27 mouse cellular contexts compared by ENCODE assay signal in the genomic region with DNA sequence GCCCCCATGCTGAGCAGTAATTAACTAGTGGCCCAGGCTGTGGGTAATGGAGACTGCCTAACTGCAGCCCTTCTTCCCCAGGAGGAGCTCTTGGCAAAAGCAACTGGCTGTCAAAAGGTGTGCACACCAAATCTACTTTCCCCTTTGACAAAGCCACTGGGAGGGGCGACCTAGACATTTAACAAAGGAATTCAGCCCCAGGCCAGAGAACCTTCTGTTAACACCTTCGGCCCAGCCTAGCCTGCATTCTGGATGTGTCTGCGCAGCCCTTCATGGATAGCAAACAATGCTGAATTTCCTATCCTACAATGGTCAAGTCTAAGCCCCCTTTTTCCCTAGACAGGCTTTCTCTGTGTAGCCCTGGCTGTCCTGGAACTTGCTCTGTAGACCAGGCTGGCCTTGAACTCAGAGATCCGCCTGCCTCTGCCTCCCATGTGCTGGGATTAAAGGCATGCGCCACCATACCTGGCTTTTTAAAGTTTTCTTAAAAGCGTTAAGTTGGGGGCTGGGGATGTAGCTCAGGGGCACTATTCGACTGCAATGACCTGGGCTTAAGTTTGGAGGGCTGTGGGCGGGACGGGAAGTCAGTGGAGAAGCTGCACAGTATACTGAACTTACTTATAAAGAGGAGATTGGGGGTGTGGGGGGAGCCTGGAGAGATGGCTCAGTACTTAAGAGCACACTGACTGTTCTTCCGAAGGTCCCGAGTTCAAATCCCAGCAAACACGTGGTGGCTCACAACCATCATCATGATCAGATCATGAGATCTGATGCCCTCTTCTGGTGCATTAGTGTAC.
DNase-seq lines count a peak whose midpoint lies in the region; ATAC-seq and TF ChIP-seq lines count a peak whose summit lies in the region.
"Had no signal": no experiment of that assay in that cellular context is flagged by ENCODE, and none has a peak within 500 bp of the region (broad histone marks: within the 10 kb centered on the region; RNA-seq: fewer than 3 reads in every experiment).

No protein-coding gene starts in this region.

- no peak overlapping the region for H3K9ac ChIP-seq in kidney, postnatal 0 days (ENCODE audit: low read depth, low read length)
- H3K9ac ChIP-seq in kidney, embryonic 16.5 days (replicated peaks; ENCODE audit: low read length) = no peak overlapping the region
- H3K9ac ChIP-seq in ES-E14 (ENCODE audit: insufficient read depth, low read depth, low read length, poor library complexity, severe bottlenecking) = peak overlapping the region; percentile 73
- H3K9ac ChIP-seq: embryonic facial prominence, embryonic 13.5 days; forebrain, embryonic 12.5 days; forebrain, embryonic 15.5 days; heart, embryonic 12.5 days; heart, embryonic 15.5 days; hindbrain, embryonic 14.5 days had no signal

- no peaks in the 10 kb centered on the region for H3K4me1 ChIP-seq in kidney, postnatal 0 days (replicated peaks; ENCODE audit: insufficient read depth, low read length)
- H3K4me1 ChIP-seq in kidney, embryonic 16.5 days (ENCODE audit: insufficient read depth, low read length) = no peaks in the 10 kb centered on the region
- H3K4me1 ChIP-seq in E14TG2a.4 (replicated peaks; ENCODE audit: low read depth, low read length) (peaks cover 68% of the 10 kb centered on the region), ES-E14 (ENCODE audit: control insufficient read depth in 2 of 2, insufficient read depth in 2 of 2, low read length in 2 of 2, poor library complexity in 1 of 2) (peaks cover 7 to 15% of the 10 kb centered on the region in 2 experiments; a peak in 2 of 4 replicates)
- H3K4me1 ChIP-seq: embryonic facial prominence, embryonic 13.5 days; forebrain, embryonic 12.5 days; forebrain, embryonic 15.5 days; heart, embryonic 12.5 days; heart, embryonic 15.5 days had no signal

- H3K4me2 ChIP-seq in kidney, postnatal 0 days (ENCODE audit: low read length) = no peak overlapping the region
- no peak overlapping the region for H3K4me2 ChIP-seq in kidney, embryonic 16.5 days (replicated peaks; ENCODE audit: low read depth, low read length)
- H3K4me2 ChIP-seq: embryonic facial prominence, embryonic 13.5 days; forebrain, embryonic 12.5 days; forebrain, embryonic 15.5 days; heart, embryonic 12.5 days; heart, embryonic 15.5 days; hindbrain, embryonic 14.5 days had no signal

- H3K9me3 ChIP-seq in kidney, postnatal 0 days (replicated peaks; ENCODE audit: low read length) = no peaks in the 10 kb centered on the region
- 0 out of 2 replicates have a peak, but pooled peaks cover 2% of the 10 kb centered on the region for H3K9me3 ChIP-seq in kidney, embryonic 16.5 days (ENCODE audit: low read length)
- no peaks in the 10 kb centered on the region for H3K9me3 ChIP-seq in E14TG2a.4 (ENCODE audit: low read length)
- no peaks in the 10 kb centered on the region for H3K9me3 ChIP-seq in ES-E14 (ENCODE audit: control insufficient read depth, insufficient read depth, low read depth, low read length)
- H3K9me3 ChIP-seq: embryonic facial prominence, embryonic 10.5 days; embryonic facial prominence, embryonic 13.5 days; forebrain, embryonic 12.5 days; forebrain, embryonic 15.5 days; heart, embryonic 12.5 days; heart, embryonic 15.5 days had no signal

- peak; percentile 18; the same call in 1 of the 2 replicates for TF ChIP-seq CTCF in kidney, postnatal 0 days (IDR thresholded peaks at IDR 0.05; ENCODE audit: low read depth)
- TF ChIP-seq CTCF in E14TG2a.4 (conservative IDR thresholded peaks at IDR 0.05; ENCODE audit: low read length) = no peak

- in situ Hi-C loops in ES-E14 (cut with MboI; ENCODE audit: low sequenced_read_pairs in 2 of 2, unreplicated experiment in 2 of 2) = no loop called here

- no peak overlapping the region for H3K27ac ChIP-seq in kidney, postnatal 0 days
- no peak overlapping the region for H3K27ac ChIP-seq in kidney, embryonic 16.5 days (ENCODE audit: low read length)
- peak overlapping the region; percentile 93 for H3K27ac ChIP-seq in ES-E14 (ENCODE audit: insufficient read depth, low read depth, low read length, poor library complexity, severe bottlenecking)
- H3K27ac ChIP-seq: embryonic facial prominence, embryonic 10.5 days; embryonic facial prominence, embryonic 13.5 days; forebrain, embryonic 12.5 days; forebrain, embryonic 15.5 days; heart, embryonic 15.5 days; hindbrain, embryonic 14.5 days; hindbrain, postnatal 0 days had no signal

- no peak overlapping the region for H3K4me3 ChIP-seq in kidney, postnatal 0 days (replicated peaks; ENCODE audit: low read depth, low read length)
- H3K4me3 ChIP-seq in kidney, embryonic 16.5 days (ENCODE audit: low read length) = no peak overlapping the region
- H3K4me3 ChIP-seq in E14TG2a.4 (replicated peaks; ENCODE audit: low read length) (peak overlapping the region; percentile 84), ES-E14 (ENCODE audit: insufficient read depth in 1 of 2, low read depth in 1 of 2, low read length in 2 of 2, poor library complexity in 1 of 2, severe bottlenecking in 1 of 2) (peak overlapping the region; percentile 49 to 88)
- H3K4me3 ChIP-seq: embryonic facial prominence, embryonic 10.5 days; embryonic facial prominence, embryonic 13.5 days; erythroblast, embryonic 14.5 days; forebrain, embryonic 12.5 days; forebrain, embryonic 15.5 days; heart, embryonic 12.5 days; heart, embryonic 15.5 days had no signal

- DNase-seq in kidney, postnatal 0 days (ENCODE audit: low spot score) = no peak
- DNase-seq in ES-E14 (ENCODE audit: low read depth, low spot score) (peak; percentile 97), ZHBTc4 (ENCODE audit: low read depth, low spot score) (peak; percentile 98)
- no peak for DNase-seq in right cerebral cortex, postnatal 10 days (ENCODE audit: low spot score in 2 of 2)
- DNase-seq in lung, postnatal 36 days = no peak
- DNase-seq: adrenal gland, adult 2 months; adrenal gland, postnatal 14 days; cerebellum, adult 11 months; cerebellum, adult 9-11 months; cerebellum, postnatal 25 days; gastrocnemius, postnatal 25 days; heart, adult 18-20 months; heart, postnatal 10 days; heart, postnatal 36 days had no signal

- H3K27me3 ChIP-seq in kidney, postnatal 0 days (ENCODE audit: insufficient read depth, low read length) = no peaks in the 10 kb centered on the region
- H3K27me3 ChIP-seq in kidney, embryonic 16.5 days (ENCODE audit: insufficient read depth, low read length) = no peaks in the 10 kb centered on the region
- peaks cover 6% of the 10 kb centered on the region; the same call in 1 of the 2 replicates for H3K27me3 ChIP-seq in E14TG2a.4 (ENCODE audit: insufficient read depth, low read length)
- H3K27me3 ChIP-seq: CH12.LX; embryonic facial prominence, embryonic 13.5 days; forebrain, embryonic 12.5 days; forebrain, embryonic 15.5 days; heart, embryonic 12.5 days; heart, embryonic 15.5 days had no signal

- 97% methylated on average over 12 of the region's 12 CpGs for WGBS in kidney, postnatal 0 days
- 94% methylated on average over 12 of the region's 12 CpGs for WGBS in kidney, embryonic 16.5 days

- peaks cover 61% of the 10 kb centered on the region for H3K36me3 ChIP-seq in kidney, postnatal 0 days (ENCODE audit: insufficient read depth, low read length)
- H3K36me3 ChIP-seq in kidney, embryonic 16.5 days (ENCODE audit: insufficient read depth, low read length) = peaks cover 77% of the 10 kb centered on the region
- H3K36me3 ChIP-seq in E14TG2a.4 (ENCODE audit: insufficient read depth, low read length) (peaks cover 42% of the 10 kb centered on the region), ES-E14 (ENCODE audit: control insufficient read depth, insufficient read depth, low read length, poor library complexity, severe bottlenecking) (peaks cover 21% of the 10 kb centered on the region)

- ATAC-seq in kidney, postnatal 0 days (replicated peaks; ENCODE audit: low FRiP score, low read depth) = no peak
- ATAC-seq in kidney, embryonic 16.5 days (ENCODE audit: low FRiP score, low TSS enrichment) = no peak
- ATAC-seq: forebrain, embryonic 15.5 days; hindbrain, postnatal 0 days; inflammation-experienced regulatory T-cells, adult 6 months had no signal

TF ChIP-seq in ES-E14, 5 proteins besides CTCF, POLR2A, EP300 and RAD21:
- TF ChIP-seq ZC3H11A (IDR thresholded peaks at IDR 0.05; ENCODE audit: borderline replicate concordance, low read depth, low read length) = no peak
- TF ChIP-seq CHD2 (IDR thresholded peaks at IDR 0.05; ENCODE audit: low read depth, low read length) = no peak
- TF ChIP-seq ZNF384 (IDR thresholded peaks at IDR 0.05; ENCODE audit: low read depth, low read length) = no peak
- TF ChIP-seq MAFK (IDR thresholded peaks at IDR 0.05; ENCODE audit: insufficient read depth, low read depth, low read length) = no peak
- TF ChIP-seq HCFC1 (IDR thresholded peaks at IDR 0.05; ENCODE audit: borderline replicate concordance, insufficient read depth, low read length) = no peak

Comparison
In these comparisons a context has a peak if more than half of its experiments do, and no peak if none do; other contexts are left out.
1. DNase-seq: peak in ES-E14 (single experiment) and ZHBTc4 (single experiment); none in kidney, postnatal 0 days (single experiment), right cerebral cortex, postnatal 10 days (0 of 2) and lung, postnatal 36 days (single experiment).
2. H3K4me3 ChIP-seq: peak in E14TG2a.4 (single experiment) and ES-E14 (2 of 2); none in kidney, postnatal 0 days (single experiment) and kidney, embryonic 16.5 days (single experiment).